Mouse (Mus musculus): ENCODE measurements at regions not wholly inside any gene's neighbourhood (a gene's known extent, or its start where the extent isn't known, plus 50 kb on each side); places are given as distances from the start of the nearest gene placed in this dataset.
A peak's percentile ranks its signal among the peaks of the same experiment; 100 is the strongest.

- Histone ChIP-seq H3K4me3 (no peak overlapping the region), H3K27ac (no peak overlapping the region)
- TF ChIP-seq CTCF (IDR thresholded peaks at IDR 0.05), result no peak
- DNase-seq (ENCODE audit: extremely low spot score in 1 of 2, low spot score in 2 of 2), result no peak
- intact Hi-C loops (cut with DNase I), result no loop called here
Measured at GRCm38 (mm10) chr16:76181596-76181995, 159.5 kb upstream of the Samsn1 start.

GRCm38 (mm10) chr16:76167651-76168050, 145.6 kb upstream of the Samsn1 start:
- no peak overlapping the region for H3K4me3 ChIP-seq
- no peak overlapping the region for H3K27ac ChIP-seq
- no peak for DNase-seq (ENCODE audit: extremely low spot score in 1 of 2, low spot score in 2 of 2)
- TF ChIP-seq CTCF (IDR thresholded peaks at IDR 0.05), result no peak
- intact Hi-C loops (cut with DNase I), result no loop called here

- H3K27ac ChIP-seq, result no peak overlapping the region
- no peak for TF ChIP-seq CTCF (IDR thresholded peaks at IDR 0.05)
- H3K4me3 ChIP-seq, result no peak overlapping the region
- DNase-seq (ENCODE audit: extremely low spot score in 1 of 2, low spot score in 2 of 2), result no peak
- intact Hi-C loops (cut with DNase I), result no loop called here
Measured at GRCm38 (mm10) chr16:76160879-76161278, 138.8 kb upstream of the Samsn1 start.

- DNase-seq (ENCODE audit: extremely low spot score in 1 of 2, low spot score in 2 of 2), result no peak
- Histone ChIP-seq H3K4me3 (no peak overlapping the region), H3K27ac (no peak overlapping the region)
- intact Hi-C loops (cut with DNase I), result no loop called here
- TF ChIP-seq CTCF (IDR thresholded peaks at IDR 0.05), result no peak
Measured at GRCm38 (mm10) chr16:76158585-76158984, 136.5 kb upstream of the Samsn1 start.

GRCm38 (mm10) chr16:76153766-76154525, 131.9 kb upstream of the Samsn1 start:
- Histone ChIP-seq H3K27ac (no peak overlapping the region), H3K4me3 (no peak overlapping the region)
- TF ChIP-seq CTCF (IDR thresholded peaks at IDR 0.05), result no peak
- no peak for DNase-seq (ENCODE audit: extremely low spot score in 1 of 2, low spot score in 2 of 2)
- intact Hi-C loops (cut with DNase I), result no loop called here

- H3K4me3 ChIP-seq, result no peak overlapping the region
- H3K27ac ChIP-seq, result no peak overlapping the region
- TF ChIP-seq CTCF (IDR thresholded peaks at IDR 0.05), result no peak
- no peak for DNase-seq (ENCODE audit: extremely low spot score in 1 of 2, low spot score in 2 of 2)
- intact Hi-C loops (cut with DNase I), result no loop called here
Measured at GRCm38 (mm10) chr16:76149581-76149980, 127.5 kb upstream of the Samsn1 start.

- DNase-seq (ENCODE audit: extremely low spot score in 1 of 2, low spot score in 2 of 2), result no peak
- Histone ChIP-seq H3K27ac (no peak overlapping the region), H3K4me3 (no peak overlapping the region)
- no peak for TF ChIP-seq CTCF (IDR thresholded peaks at IDR 0.05)
- intact Hi-C loops (cut with DNase I), result loop anchor here (5.0 kb wide), 1 partner anchor 357 kb away; no protein-coding TSS in a partner anchor
Measured at GRCm38 (mm10) chr16:76133892-76134291, 111.8 kb upstream of the Samsn1 start.

GRCm38 (mm10) chr16:76130486-76130885, 108.4 kb upstream of the Samsn1 start:
- no peak overlapping the region for H3K27ac ChIP-seq
- H3K4me3 ChIP-seq, result no peak overlapping the region
- intact Hi-C loops (cut with DNase I), result loop anchor here (5.0 kb wide), 1 partner anchor 353 kb away; no protein-coding TSS in a partner anchor
- no peak for TF ChIP-seq CTCF (IDR thresholded peaks at IDR 0.05)
- no peak for DNase-seq (ENCODE audit: extremely low spot score in 1 of 2, low spot score in 2 of 2)

- no peak for DNase-seq (ENCODE audit: extremely low spot score in 1 of 2, low spot score in 2 of 2)
- peak; percentile 47 for TF ChIP-seq CTCF (IDR thresholded peaks at IDR 0.05)
- no peak overlapping the region for H3K27ac ChIP-seq
- H3K4me3 ChIP-seq, result no peak overlapping the region
- intact Hi-C loops (cut with DNase I), result loop anchor here (5.0 kb wide), 1 partner anchor 353 kb away; no protein-coding TSS in a partner anchor
Measured at GRCm38 (mm10) chr16:76129982-76130381, 107.9 kb upstream of the Samsn1 start.

- Histone ChIP-seq H3K4me3 (no peak overlapping the region), H3K27ac (no peak overlapping the region)
- DNase-seq (ENCODE audit: extremely low spot score in 1 of 2, low spot score in 2 of 2), result no peak
- no peak for TF ChIP-seq CTCF (IDR thresholded peaks at IDR 0.05)
- intact Hi-C loops (cut with DNase I), result no loop called here
Measured at GRCm38 (mm10) chr16:76123021-76123384, 100.9 kb upstream of the Samsn1 start.

- Histone ChIP-seq H3K4me3 (no peak overlapping the region), H3K27ac (no peak overlapping the region)
- no peak for TF ChIP-seq CTCF (IDR thresholded peaks at IDR 0.05)
- intact Hi-C loops (cut with DNase I), result no loop called here
- DNase-seq (ENCODE audit: extremely low spot score in 1 of 2, low spot score in 2 of 2), result no peak
Measured at GRCm38 (mm10) chr16:76122172-76123020, 100.3 kb upstream of the Samsn1 start.

- Histone ChIP-seq H3K4me3 (no peak overlapping the region), H3K27ac (no peak overlapping the region)
- DNase-seq (ENCODE audit: extremely low spot score in 1 of 2, low spot score in 2 of 2), result no peak
- no peak for TF ChIP-seq CTCF (IDR thresholded peaks at IDR 0.05)
- intact Hi-C loops (cut with DNase I), result no loop called here
Measured at GRCm38 (mm10) chr16:76120712-76121111, 98.6 kb upstream of the Samsn1 start.
